Mouse (Mus musculus): ENCODE results near the gene Fgd3. TPM values are rescaled to one million over a fixed set of nuclear protein-coding genes. Genes with fewer than 3 reads are reported as not detected.
A peak's percentile ranks its signal among the peaks of the same experiment; 100 is the strongest.

The Fgd3 gene
- polyA plus RNA-seq, 1 experiment from 2014 or later, result 1.2 TPM

GRCm38 (mm10) chr13:49326246-49327206 lies 6.4 kb upstream of the Fgd3 start:
- Histone ChIP-seq H3K9ac (ENCODE audit: low read depth, low read length) (no peak overlapping the region), H3K4me3 (ENCODE audit: low read length) (no peak overlapping the region), H3K9me3 (ENCODE audit: control insufficient read depth, low read length) (no peaks in the 10 kb centered on the region), H3K36me3 (ENCODE audit: control insufficient read depth, insufficient read depth, low read length) (no peaks in the 10 kb centered on the region), H3K4me1 (ENCODE audit: control insufficient read depth, insufficient read depth, low read length) (no peaks in the 10 kb centered on the region), H3K27ac (ENCODE audit: low read length) (no peak overlapping the region), H3K27me3 (replicated peaks; ENCODE audit: control insufficient read depth, insufficient read depth, low read length) (no peaks in the 10 kb centered on the region), H3K4me2 (ENCODE audit: low read depth, low read length) (no peak overlapping the region)
- WGBS, result 54% methylated on average over 6 of the region's 6 CpGs
- no peak for ATAC-seq

GRCm38 (mm10) chr13:49324871-49325270 lies 4.8 kb upstream of the Fgd3 start:
- H3K4me3 ChIP-seq (ENCODE audit: low read length), result no peak overlapping the region
- no peaks in the 10 kb centered on the region for H3K27me3 ChIP-seq (replicated peaks; ENCODE audit: control insufficient read depth, insufficient read depth, low read length)
- WGBS, result 85% methylated on average over 5 of the region's 5 CpGs
- no peaks in the 10 kb centered on the region for H3K9me3 ChIP-seq (ENCODE audit: control insufficient read depth, low read length)
- no peak for ATAC-seq
- H3K4me1 ChIP-seq (ENCODE audit: control insufficient read depth, insufficient read depth, low read length), result peaks cover 4% of the 10 kb centered on the region
- no peak overlapping the region for H3K4me2 ChIP-seq (ENCODE audit: low read depth, low read length)
- no peak overlapping the region for H3K27ac ChIP-seq (ENCODE audit: low read length)
- no peaks in the 10 kb centered on the region for H3K36me3 ChIP-seq (ENCODE audit: control insufficient read depth, insufficient read depth, low read length)
- H3K9ac ChIP-seq (ENCODE audit: low read depth, low read length), result no peak overlapping the region

- H3K9ac ChIP-seq (ENCODE audit: low read depth, low read length), result no peak overlapping the region
Observed at GRCm38 (mm10) chr13:49322739-49323138, 2.6 kb upstream of the Fgd3 start.

GRCm38 (mm10) chr13:49322169-49322568 lies 2.1 kb upstream of the Fgd3 start:
- Histone ChIP-seq H3K27ac (ENCODE audit: low read length) (no peak overlapping the region), H3K4me2 (ENCODE audit: low read depth, low read length) (no peak overlapping the region), H3K4me3 (ENCODE audit: low read length) (no peak overlapping the region), H3K9ac (ENCODE audit: low read depth, low read length) (no peak overlapping the region), H3K36me3 (ENCODE audit: control insufficient read depth, insufficient read depth, low read length) (no peaks in the 10 kb centered on the region), H3K27me3 (replicated peaks; ENCODE audit: control insufficient read depth, insufficient read depth, low read length) (no peaks in the 10 kb centered on the region), H3K4me1 (ENCODE audit: control insufficient read depth, insufficient read depth, low read length) (peaks cover 8% of the 10 kb centered on the region), H3K9me3 (ENCODE audit: control insufficient read depth, low read length) (no peaks in the 10 kb centered on the region)
- 80% methylated on average over 5 of the region's 5 CpGs for WGBS
- no peak for ATAC-seq

More at GRCm38 (mm10) chr13:49322739-49323138, 2.6 kb upstream of the Fgd3 start:
- Histone ChIP-seq H3K27me3 (replicated peaks; ENCODE audit: control insufficient read depth, insufficient read depth, low read length) (no peaks in the 10 kb centered on the region), H3K4me1 (ENCODE audit: control insufficient read depth, insufficient read depth, low read length) (peaks cover 8% of the 10 kb centered on the region), H3K4me2 (ENCODE audit: low read depth, low read length) (no peak overlapping the region), H3K27ac (ENCODE audit: low read length) (no peak overlapping the region), H3K4me3 (ENCODE audit: low read length) (no peak overlapping the region), H3K36me3 (ENCODE audit: control insufficient read depth, insufficient read depth, low read length) (no peaks in the 10 kb centered on the region), H3K9me3 (ENCODE audit: control insufficient read depth, low read length) (no peaks in the 10 kb centered on the region)
- WGBS, result 89% methylated on average over 5 of the region's 5 CpGs
- no peak for ATAC-seq

GRCm38 (mm10) chr13:49321452-49321851 lies 1.3 kb upstream of the Fgd3 start:
- WGBS, result 69% methylated on average over 3 of the region's 3 CpGs
- H3K4me3 ChIP-seq (ENCODE audit: low read length), result no peak overlapping the region
- no peaks in the 10 kb centered on the region for H3K36me3 ChIP-seq (ENCODE audit: control insufficient read depth, insufficient read depth, low read length)
- no peak for ATAC-seq
- H3K4me2 ChIP-seq (ENCODE audit: low read depth, low read length), result no peak overlapping the region
- peaks cover 8% of the 10 kb centered on the region for H3K4me1 ChIP-seq (ENCODE audit: control insufficient read depth, insufficient read depth, low read length)
- H3K9me3 ChIP-seq (ENCODE audit: control insufficient read depth, low read length), result no peaks in the 10 kb centered on the region
- H3K27me3 ChIP-seq (replicated peaks; ENCODE audit: control insufficient read depth, insufficient read depth, low read length), result no peaks in the 10 kb centered on the region
- no peak overlapping the region for H3K27ac ChIP-seq (ENCODE audit: low read length)
- H3K9ac ChIP-seq (ENCODE audit: low read depth, low read length), result no peak overlapping the region

- Histone ChIP-seq H3K27me3 (replicated peaks; ENCODE audit: control insufficient read depth, insufficient read depth, low read length) (no peaks in the 10 kb centered on the region), H3K9me3 (ENCODE audit: control insufficient read depth, low read length) (no peaks in the 10 kb centered on the region), H3K9ac (ENCODE audit: low read depth, low read length) (no peak overlapping the region), H3K4me1 (ENCODE audit: control insufficient read depth, insufficient read depth, low read length) (peaks cover 8% of the 10 kb centered on the region), H3K36me3 (ENCODE audit: control insufficient read depth, insufficient read depth, low read length) (no peaks in the 10 kb centered on the region), H3K4me2 (ENCODE audit: low read depth, low read length) (no peak overlapping the region), H3K4me3 (ENCODE audit: low read length) (no peak overlapping the region), H3K27ac (ENCODE audit: low read length) (no peak overlapping the region)
- WGBS, result 79% methylated on average over 1 of the region's 1 CpGs
- 0 out of 2 replicates have a peak, but pooled peaks have one; percentile 6 for ATAC-seq
Observed at GRCm38 (mm10) chr13:49320514-49320913, 403 bp upstream of the Fgd3 start.

GRCm38 (mm10) chr13:49317914-49318313 lies 2.2 kb downstream of the Fgd3 start:
- Histone ChIP-seq H3K4me2 (ENCODE audit: low read depth, low read length) (no peak overlapping the region), H3K9ac (ENCODE audit: low read depth, low read length) (no peak overlapping the region), H3K4me1 (ENCODE audit: control insufficient read depth, insufficient read depth, low read length) (peaks cover 8% of the 10 kb centered on the region), H3K4me3 (ENCODE audit: low read length) (no peak overlapping the region), H3K27me3 (replicated peaks; ENCODE audit: control insufficient read depth, insufficient read depth, low read length) (no peaks in the 10 kb centered on the region), H3K27ac (ENCODE audit: low read length) (no peak overlapping the region), H3K9me3 (ENCODE audit: control insufficient read depth, low read length) (no peaks in the 10 kb centered on the region), H3K36me3 (ENCODE audit: control insufficient read depth, insufficient read depth, low read length) (no peaks in the 10 kb centered on the region)
- WGBS, result 88% methylated on average over 7 of the region's 7 CpGs
- ATAC-seq, result no peak

GRCm38 (mm10) chr13:49317508-49317907 lies 2.6 kb downstream of the Fgd3 start:
- WGBS, result 76% methylated on average over 6 of the region's 6 CpGs

GRCm38 (mm10) chr13:49316386-49317162 lies 3.5 kb downstream of the Fgd3 start:
- no peaks in the 10 kb centered on the region for H3K9me3 ChIP-seq (ENCODE audit: control insufficient read depth, low read length)
- H3K4me2 ChIP-seq (ENCODE audit: low read depth, low read length), result no peak overlapping the region
- no peak overlapping the region for H3K4me3 ChIP-seq (ENCODE audit: low read length)
- peaks cover 11% of the 10 kb centered on the region for H3K4me1 ChIP-seq (ENCODE audit: control insufficient read depth, insufficient read depth, low read length)
- H3K9ac ChIP-seq (ENCODE audit: low read depth, low read length), result no peak overlapping the region
- no peak overlapping the region for H3K27ac ChIP-seq (ENCODE audit: low read length)
- 38% methylated on average over 9 of the region's 9 CpGs for WGBS
- peak; percentile 52; the same call in 1 of the 2 replicates for ATAC-seq
- H3K27me3 ChIP-seq (replicated peaks; ENCODE audit: control insufficient read depth, insufficient read depth, low read length), result no peaks in the 10 kb centered on the region
- H3K36me3 ChIP-seq (ENCODE audit: control insufficient read depth, insufficient read depth, low read length), result no peaks in the 10 kb centered on the region

More at GRCm38 (mm10) chr13:49317508-49317907, 2.6 kb downstream of the Fgd3 start:
- no peaks in the 10 kb centered on the region for H3K36me3 ChIP-seq (ENCODE audit: control insufficient read depth, insufficient read depth, low read length)
- no peak overlapping the region for H3K9ac ChIP-seq (ENCODE audit: low read depth, low read length)
- H3K27ac ChIP-seq (ENCODE audit: low read length), result no peak overlapping the region
- H3K27me3 ChIP-seq (replicated peaks; ENCODE audit: control insufficient read depth, insufficient read depth, low read length), result no peaks in the 10 kb centered on the region
- no peak overlapping the region for H3K4me3 ChIP-seq (ENCODE audit: low read length)
- H3K9me3 ChIP-seq (ENCODE audit: control insufficient read depth, low read length), result no peaks in the 10 kb centered on the region
- ATAC-seq, result no peak
- no peak overlapping the region for H3K4me2 ChIP-seq (ENCODE audit: low read depth, low read length)
- peaks cover 8% of the 10 kb centered on the region for H3K4me1 ChIP-seq (ENCODE audit: control insufficient read depth, insufficient read depth, low read length)
